Mouse (Mus musculus): Measurements from ENCODE around the gene Snf8. TPM values are rescaled to one million over a fixed set of nuclear protein-coding genes. Genes with fewer than 3 reads are reported as not detected.

The Snf8 gene
- total RNA-seq (2023): 47.8 TPM

GRCm38 (mm10) chr11:96034596-96035052 lies at the start of gene Snf8:
Gene Snf8 (plus strand): TSS chr11:96034885.

GRCm38 (mm10) chr11:96005403-96006271 lies 29.0 kb upstream of the Snf8 start, which contains the start of gene Igf2bp1:
Gene Igf2bp1 (minus strand): TSS chr11:96005940.

DNA sequence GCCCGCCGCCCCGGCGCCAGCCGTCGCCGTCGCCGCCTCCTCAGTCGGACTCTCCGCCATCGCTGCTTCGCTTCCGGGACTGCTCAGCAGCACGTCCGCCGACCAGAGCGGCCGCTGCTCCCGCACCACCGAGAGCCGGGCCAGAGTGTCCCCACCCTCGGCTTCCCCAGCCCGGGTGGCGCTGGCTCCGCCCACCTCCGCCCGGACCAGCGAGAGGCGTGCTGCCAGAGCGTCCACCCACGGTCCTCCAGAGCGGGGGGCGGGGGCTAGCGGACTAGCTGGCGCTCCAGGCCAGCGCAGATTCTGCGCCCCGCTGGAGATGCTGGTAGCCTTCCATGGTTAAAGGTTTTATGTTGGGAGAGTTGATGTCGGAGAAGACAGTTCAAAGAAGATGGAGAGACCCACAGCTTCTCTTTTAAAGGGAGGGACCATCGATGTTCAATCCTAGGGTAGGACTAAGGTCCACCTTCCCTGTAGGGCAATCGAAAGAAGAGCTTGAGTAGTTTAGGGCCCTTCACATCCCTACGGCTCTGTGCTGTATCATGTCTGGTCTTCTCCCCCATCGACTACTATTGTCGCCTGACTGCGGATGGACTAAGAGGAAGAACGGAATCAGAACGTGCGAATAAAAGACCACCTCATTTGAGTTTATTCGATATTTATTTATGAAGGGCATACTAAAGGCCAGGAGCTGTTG lies 30.7 kb downstream of the Snf8 start, which contains the start of gene Ube2z:
Ube2z (minus strand) TSS at position 174 of the 697 bp plus-strand sequence.

DNA sequence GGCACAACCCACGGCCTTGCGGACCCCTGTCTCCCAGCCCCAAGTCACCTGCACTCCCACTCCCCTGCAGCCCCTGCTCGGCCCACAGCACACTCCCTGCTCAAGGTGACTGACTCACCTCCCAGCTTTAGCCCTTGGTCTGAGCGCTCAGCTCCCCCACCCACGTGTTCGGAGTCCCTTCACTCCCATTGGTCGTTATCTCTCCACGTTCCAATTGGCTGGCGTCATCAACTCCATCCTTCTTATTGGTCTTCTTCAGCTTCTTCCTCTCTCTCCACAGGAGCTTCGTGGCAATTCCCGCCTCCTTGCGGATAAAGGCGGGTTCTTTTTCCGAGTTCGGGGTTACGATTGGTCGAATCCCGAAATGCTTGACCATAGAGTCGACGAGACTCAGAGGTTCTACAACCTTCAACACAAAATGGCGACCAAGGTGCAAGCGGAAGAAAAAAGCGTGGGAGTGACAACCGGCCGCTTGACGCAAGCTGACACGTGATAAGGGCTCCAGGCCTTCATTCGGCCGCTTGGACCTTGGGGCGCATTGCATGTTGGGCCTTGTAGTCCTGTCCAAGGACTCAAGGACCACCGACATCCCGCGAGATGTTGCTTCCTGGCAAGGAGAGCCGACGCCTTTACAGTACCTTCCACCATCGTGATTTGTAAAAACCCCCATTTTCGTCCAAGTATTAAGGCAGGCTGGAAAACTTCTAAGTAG lies 41.0 kb downstream of the Snf8 start, which contains the start of gene Atp5g1:
Atp5g1 (minus strand) TSS at position 162 of the 712 bp plus-strand sequence.

Other genes with a start within 250 kb of the Snf8 start
- 2.0 TPM for gene Phospho1, start 210.4 kb upstream of the Snf8 start, total RNA-seq (2023)
- gene Gngt2, start 197.7 kb upstream of the Snf8 start, total RNA-seq (2023): 19.6 TPM
- gene Abi3, start 192.4 kb upstream of the Snf8 start, total RNA-seq (2023): 38.1 TPM
- gene B4galnt2, start 120.0 kb upstream of the Snf8 start, total RNA-seq (2023): not detected
- gene Igf2bp1, start 28.9 kb upstream of the Snf8 start, total RNA-seq (2023): not detected
- not detected for gene Gip, start 10.3 kb upstream of the Snf8 start, total RNA-seq (2023)
- 37.9 TPM for gene Ube2z, start 30.5 kb downstream of the Snf8 start, total RNA-seq (2023)
- gene Atp5g1, start 40.8 kb downstream of the Snf8 start, total RNA-seq (2023): 107 TPM
- not detected for gene Calcoco2, start 77.1 kb downstream of the Snf8 start, total RNA-seq (2023)
- gene Ttll6, start 98.9 kb downstream of the Snf8 start, total RNA-seq (2023): not detected
- not detected for gene Hoxb13, start 159.4 kb downstream of the Snf8 start, total RNA-seq (2023)
- not detected for gene Hoxb9, start 236.6 kb downstream of the Snf8 start, total RNA-seq (2023)
- gene Hoxb8, start 247.0 kb downstream of the Snf8 start, total RNA-seq (2023): not detected

Measured in CD8-positive naive resting alpha-beta T cell, adult 57 days (primary cell).